In genomic region chr10:86777614-86778319, GRCm38 (mm10) we compare ENCODE assay signal across 8 mouse cellular contexts. TPM values are rescaled to one million over a fixed set of nuclear protein-coding genes. Genes with fewer than 3 reads are reported as not detected.
DNase-seq lines count a peak whose midpoint lies in the region; ATAC-seq and TF ChIP-seq lines count a peak whose summit lies in the region.

No protein-coding gene starts in this region.

- peaks cover 17 to 40% of the 10 kb centered on the region in 2 experiments for H3K4me1 ChIP-seq in heart, embryonic 14.5 days (ENCODE audit: control insufficient read depth in 2 of 2, insufficient read depth in 2 of 2, low read length in 2 of 2)
- H3K4me1 ChIP-seq in E14TG2a.4 (replicated peaks; ENCODE audit: low read depth, low read length), result peaks cover 43% of the 10 kb centered on the region
- peaks cover 39% of the 10 kb centered on the region for H3K4me1 ChIP-seq in forebrain, embryonic 13.5 days
- peaks cover 34% of the 10 kb centered on the region for H3K4me1 ChIP-seq in liver, postnatal 0 days (ENCODE audit: insufficient read depth)

- ATAC-seq in heart, embryonic 14.5 days (ENCODE audit: insufficient number of reproducible peaks, insufficient read depth, low FRiP score, low read depth), result peak; percentile 8
- ATAC-seq in forebrain, embryonic 13.5 days, result no peak
- ATAC-seq in liver, postnatal 0 days, result no peak

- peak overlapping the region; percentile 94 for H3K4me2 ChIP-seq in heart, embryonic 14.5 days (ENCODE audit: low read length)
- H3K4me2 ChIP-seq in forebrain, embryonic 13.5 days, result peak overlapping the region; percentile 97
- H3K4me2 ChIP-seq in liver, postnatal 0 days (ENCODE audit: low read depth, low read length), result peak overlapping the region; percentile 99

- no peaks in the 10 kb centered on the region for H3K36me3 ChIP-seq in heart, embryonic 14.5 days (ENCODE audit: control insufficient read depth, insufficient read depth, low read length)
- H3K36me3 ChIP-seq in E14TG2a.4 (ENCODE audit: insufficient read depth, low read length), result no peaks in the 10 kb centered on the region
- no peaks in the 10 kb centered on the region for H3K36me3 ChIP-seq in forebrain, embryonic 13.5 days (ENCODE audit: poor library complexity, severe bottlenecking)
- no peaks in the 10 kb centered on the region for H3K36me3 ChIP-seq in liver, postnatal 0 days (replicated peaks; ENCODE audit: insufficient read depth, low read length)

- no peak for DNase-seq in heart, postnatal 4 days
- no peak for DNase-seq in liver, postnatal 0 days
- no peak for DNase-seq in adrenal gland, postnatal 10 days
- DNase-seq in embryo, embryonic 10 days (ENCODE audit: low spot score), result no peak
- no peak for DNase-seq in layer of hippocampus, postnatal 36 days

- peak overlapping the region; percentile 84 to 91 for H3K27ac ChIP-seq in heart, embryonic 14.5 days (replicated peaks in 1 of 2; ENCODE audit: control insufficient read depth in 1 of 2, insufficient read depth in 1 of 2, low read depth in 2 of 2, low read length in 2 of 2)
- no peak overlapping the region for H3K27ac ChIP-seq in forebrain, embryonic 13.5 days
- peak overlapping the region; percentile 90 for H3K27ac ChIP-seq in liver, postnatal 0 days (ENCODE audit: low read depth)

- H3K9ac ChIP-seq in heart, embryonic 14.5 days (ENCODE audit: low read length), result peak overlapping the region; percentile 70
- peak overlapping the region; percentile 81 for H3K9ac ChIP-seq in forebrain, embryonic 13.5 days
- H3K9ac ChIP-seq in liver, postnatal 0 days (replicated peaks), result peak overlapping the region; percentile 60

- WGBS in heart, embryonic 14.5 days, result 12% methylated on average over 19 of the region's 19 CpGs
- WGBS in forebrain, embryonic 13.5 days, result 42% methylated on average over 19 of the region's 19 CpGs
- WGBS in liver, postnatal 0 days (ENCODE audit: insufficient replicate concordance), result 44% methylated on average over 19 of the region's 19 CpGs

- H3K9me3 ChIP-seq in heart, embryonic 14.5 days (ENCODE audit: control insufficient read depth, low read length), result no peaks in the 10 kb centered on the region
- H3K9me3 ChIP-seq in E14TG2a.4 (ENCODE audit: low read length), result no peaks in the 10 kb centered on the region
- H3K9me3 ChIP-seq in forebrain, embryonic 13.5 days (replicated peaks), result no peaks in the 10 kb centered on the region
- H3K9me3 ChIP-seq in liver, postnatal 0 days (ENCODE audit: low read length), result no peaks in the 10 kb centered on the region

- H3K4me3 ChIP-seq in heart, embryonic 14.5 days (ENCODE audit: control insufficient read depth in 1 of 2, insufficient read depth in 1 of 2, low read depth in 1 of 2, low read length in 2 of 2), result peak overlapping the region; percentile 81
- peak overlapping the region; percentile 91 for H3K4me3 ChIP-seq in E14TG2a.4 (replicated peaks; ENCODE audit: low read length)
- peak overlapping the region; percentile 63 for H3K4me3 ChIP-seq in forebrain, embryonic 13.5 days
- H3K4me3 ChIP-seq in liver, postnatal 0 days (ENCODE audit: low read depth, low read length), result peak overlapping the region; percentile 77

- no peak for TF ChIP-seq CTCF in E14TG2a.4 (conservative IDR thresholded peaks at IDR 0.05; ENCODE audit: low read length)
- TF ChIP-seq CTCF in liver, postnatal 0 days (IDR thresholded peaks at IDR 0.05; ENCODE audit: low read depth), result no peak

- TF ChIP-seq EP300 in liver, postnatal 0 days (IDR thresholded peaks at IDR 0.05; ENCODE audit: low read depth), result no peak

- no peaks in the 10 kb centered on the region for H3K27me3 ChIP-seq in heart, embryonic 14.5 days (ENCODE audit: control insufficient read depth, insufficient read depth, low read length)
- H3K27me3 ChIP-seq in E14TG2a.4 (ENCODE audit: insufficient read depth, low read length), result peaks cover 9% of the 10 kb centered on the region; the same call in 1 of the 2 replicates
- no peaks in the 10 kb centered on the region; the same call in 1 of the 2 replicates for H3K27me3 ChIP-seq in forebrain, embryonic 13.5 days
- no peaks in the 10 kb centered on the region for H3K27me3 ChIP-seq in liver, postnatal 0 days (ENCODE audit: insufficient read depth, low read length)

RNA-seq across cellular contexts. Expression of gene Nt5dc3, which starts 1.0 kb away (rescaled TPM):
- 4.1 and 4.7 TPM in 2 replicates for polyA plus RNA-seq in heart, embryonic 14.5 days (2014; fragmentation: Nextera tagmentation; extraction: Ambion mirVana)
- total RNA-seq in heart, postnatal 4 days (2021), result 10 to 100 TPM; 35.0 to 35.1 TPM
- polyA plus RNA-seq in forebrain, embryonic 13.5 days (2015; fragmentation: Nextera tagmentation; extraction: Ambion mirVana), result 3.5 and 4.3 TPM in 2 replicates
- polyA plus RNA-seq in liver, postnatal 0 days (2015; fragmentation: Nextera tagmentation; extraction: Ambion mirVana), result 0.40 and 0.51 TPM in 2 replicates
- 10 to 100 TPM; 17.4 to 21.4 TPM for total RNA-seq in adrenal gland, postnatal 10 days (2021)
- total RNA-seq in layer of hippocampus, postnatal 36 days (2021), result 100 to 1,000 TPM; 133 to 138 TPM

RNA-seq across cellular contexts. Expression of gene Gm49358, which starts 14.0 kb away (rescaled TPM):
- polyA plus RNA-seq in heart, embryonic 14.5 days (2014; fragmentation: Nextera tagmentation; extraction: Ambion mirVana), result not detected in 2 replicates
- 10 to 100 TPM; 12.8 to 14.2 TPM for total RNA-seq in heart, postnatal 4 days (2021)
- polyA plus RNA-seq in forebrain, embryonic 13.5 days (2015; fragmentation: Nextera tagmentation; extraction: Ambion mirVana), result not detected in 2 replicates
- not detected in 2 replicates for polyA plus RNA-seq in liver, postnatal 0 days (2015; fragmentation: Nextera tagmentation; extraction: Ambion mirVana)
- total RNA-seq in adrenal gland, postnatal 10 days (2021), result 1 to 10 TPM; 7.5 to 7.8 TPM
- total RNA-seq in layer of hippocampus, postnatal 36 days (2021), result 10 to 100 TPM; 45.5 to 45.7 TPM
